Mouse (Mus musculus) cortical plate, adult 2 months (tissue): Measurements from ENCODE around the gene Itga3.
A peak's percentile ranks its signal among the peaks of the same experiment; 100 is the strongest.

Source experiments
- CTCF ChIP-seq: fragments of 200-500 bp; IDR thresholded peaks from 2 replicates; pipeline ENCODE4 v1.5.1; 2011; ENCODE audit warnings: mild to moderate bottlenecking, control low read depth, low read length; ENCODE audit not compliant: insufficient read depth; ENCODE audit errors: extremely low read depth
- POLR2A ChIP-seq: fragments of 200-500 bp; IDR thresholded peaks from 2 replicates; pipeline ENCODE4 v1.6.1; 2011; ENCODE audit warnings: mild to moderate bottlenecking, low read length, control low read depth; ENCODE audit not compliant: insufficient read depth; ENCODE audit errors: extremely low read depth

DNA sequence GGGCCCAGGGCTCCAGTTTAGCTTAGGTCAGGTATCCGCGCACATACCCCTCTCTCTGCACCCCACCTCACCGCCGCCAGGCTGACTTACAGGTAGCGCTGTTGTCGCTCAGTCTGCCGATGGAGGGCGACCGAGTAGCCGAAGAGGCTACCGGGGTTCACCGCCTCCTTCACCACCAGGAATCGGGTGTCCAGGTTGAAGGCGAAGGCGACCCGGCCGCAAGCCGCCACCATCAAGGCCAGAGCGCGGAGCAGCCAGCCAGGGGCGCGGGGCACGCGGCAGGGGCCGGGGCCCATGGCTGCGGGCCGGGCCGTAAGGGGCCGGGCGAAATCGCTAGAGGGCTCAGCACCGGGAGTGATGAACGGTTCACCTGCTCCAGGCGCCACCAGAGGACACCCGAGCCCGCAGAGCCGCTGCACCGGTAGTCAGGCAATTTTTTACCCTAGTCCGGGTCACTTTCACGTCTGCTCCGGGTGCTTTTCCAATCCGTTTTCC, 513 bp downstream of the Itga3 start:
- TF ChIP-seq POLR2A: no peak
- 0 out of 2 replicates have a peak, but pooled peaks have one; percentile 18 for TF ChIP-seq CTCF
